ENCODE assay signal across 18 mouse cellular contexts in genomic region chr5:96950667-96951492, GRCm38 (mm10). TPM values are rescaled to one million over a fixed set of nuclear protein-coding genes. Genes with fewer than 3 reads are reported as not detected.
DNase-seq lines count a peak whose midpoint lies in the region; ATAC-seq and TF ChIP-seq lines count a peak whose summit lies in the region.
"Had no signal": no experiment of that assay in that cellular context is flagged by ENCODE, and none has a peak within 500 bp of the region (broad histone marks: within the 10 kb centered on the region; RNA-seq: fewer than 3 reads in every experiment).

No protein-coding gene starts in this region.

- no peaks in the 10 kb centered on the region for H3K36me3 ChIP-seq in kidney, embryonic 14.5 days (ENCODE audit: control insufficient read depth, insufficient read depth, low read length)
- H3K36me3 ChIP-seq in liver, embryonic 15.5 days (replicated peaks), result no peaks in the 10 kb centered on the region
- no peaks in the 10 kb centered on the region for H3K36me3 ChIP-seq in forebrain, embryonic 11.5 days (ENCODE audit: control insufficient read depth, insufficient read depth, low read length)
- H3K36me3 ChIP-seq: forebrain, embryonic 15.5 days; hindbrain, embryonic 12.5 days; intestine, embryonic 15.5 days; midbrain, embryonic 15.5 days had no signal

- no peak for ATAC-seq in kidney, embryonic 14.5 days (ENCODE audit: low FRiP score, low TSS enrichment)
- ATAC-seq in liver, embryonic 15.5 days (ENCODE audit: insufficient read depth), result no peak
- no peak for ATAC-seq in forebrain, embryonic 11.5 days (replicated peaks; ENCODE audit: low FRiP score)
- ATAC-seq: forebrain, embryonic 15.5 days; midbrain, embryonic 15.5 days had no signal

- 53% methylated on average over 10 of the region's 10 CpGs for WGBS in kidney, embryonic 14.5 days
- 82% methylated on average over 10 of the region's 10 CpGs for WGBS in bone marrow, adult 2 months
- 51% methylated on average over 10 of the region's 10 CpGs for WGBS in liver, embryonic 15.5 days (ENCODE audit: insufficient replicate concordance)
- WGBS in forebrain, embryonic 11.5 days, result 78% methylated on average over 10 of the region's 10 CpGs

- no peak overlapping the region for H3K9ac ChIP-seq in kidney, embryonic 14.5 days (ENCODE audit: low read depth, low read length)
- peak overlapping the region; percentile 37 for H3K9ac ChIP-seq in liver, embryonic 15.5 days
- no peak overlapping the region for H3K9ac ChIP-seq in forebrain, embryonic 11.5 days (ENCODE audit: low read length)
- H3K9ac ChIP-seq: forebrain, embryonic 15.5 days; hindbrain, embryonic 12.5 days; intestine, embryonic 15.5 days; midbrain, embryonic 15.5 days had no signal

- no peak for TF ChIP-seq POLR2A in bone marrow, adult 2 months (IDR thresholded peaks at IDR 0.05; ENCODE audit: borderline replicate concordance, control insufficient read depth, low read depth, low read length)

- no peaks in the 10 kb centered on the region for H3K9me3 ChIP-seq in kidney, embryonic 14.5 days (ENCODE audit: control insufficient read depth, low read length)
- H3K9me3 ChIP-seq in liver, embryonic 15.5 days (replicated peaks), result no peaks in the 10 kb centered on the region
- H3K9me3 ChIP-seq in forebrain, embryonic 11.5 days (ENCODE audit: control insufficient read depth, low read length), result no peaks in the 10 kb centered on the region
- H3K9me3 ChIP-seq: forebrain, embryonic 15.5 days; hindbrain, embryonic 12.5 days; intestine, embryonic 15.5 days; midbrain, embryonic 15.5 days had no signal

- no peak overlapping the region for H3K27ac ChIP-seq in kidney, embryonic 14.5 days (ENCODE audit: low read depth, low read length)
- peak overlapping the region; percentile 12; the same call in 1 of the 2 replicates for H3K27ac ChIP-seq in bone marrow, adult 2 months (ENCODE audit: control insufficient read depth, insufficient read depth, low read depth, low read length, poor library complexity)
- peak overlapping the region; percentile 96 for H3K27ac ChIP-seq in liver, embryonic 15.5 days (replicated peaks)
- no peak overlapping the region for H3K27ac ChIP-seq in forebrain, embryonic 11.5 days (ENCODE audit: low read depth, low read length)
- H3K27ac ChIP-seq: forebrain, embryonic 15.5 days; hindbrain, embryonic 12.5 days; intestine, embryonic 15.5 days; midbrain, embryonic 15.5 days had no signal

- TF ChIP-seq CTCF in bone marrow, adult 2 months (IDR thresholded peaks at IDR 0.05; ENCODE audit: control insufficient read depth, insufficient read depth, low read length), result no peak

- no peaks in the 10 kb centered on the region for H3K4me1 ChIP-seq in kidney, embryonic 14.5 days (ENCODE audit: control insufficient read depth, insufficient read depth, low read length)
- peaks cover 6% of the 10 kb centered on the region for H3K4me1 ChIP-seq in bone marrow, adult 2 months (ENCODE audit: control insufficient read depth, insufficient read depth, low read length)
- peaks cover 57% of the 10 kb centered on the region for H3K4me1 ChIP-seq in liver, embryonic 15.5 days (replicated peaks)
- H3K4me1 ChIP-seq in forebrain, embryonic 11.5 days (replicated peaks; ENCODE audit: control insufficient read depth, insufficient read depth, low read length), result no peaks in the 10 kb centered on the region; the same call in 1 of the 2 replicates
- H3K4me1 ChIP-seq: hindbrain, embryonic 12.5 days; intestine, embryonic 15.5 days; midbrain, embryonic 15.5 days had no signal

- no peak overlapping the region for H3K4me3 ChIP-seq in kidney, embryonic 14.5 days (ENCODE audit: low read length)
- no peak overlapping the region for H3K4me3 ChIP-seq in bone marrow, adult 2 months (replicated peaks; ENCODE audit: control insufficient read depth, low read depth, low read length)
- peak overlapping the region; percentile 23 for H3K4me3 ChIP-seq in liver, embryonic 15.5 days (replicated peaks)
- H3K4me3 ChIP-seq in forebrain, embryonic 11.5 days (ENCODE audit: low read depth, low read length), result no peak overlapping the region
- H3K4me3 ChIP-seq: forebrain, embryonic 15.5 days; hindbrain, embryonic 12.5 days; intestine, embryonic 15.5 days; midbrain, embryonic 15.5 days had no signal

- no peaks in the 10 kb centered on the region for H3K27me3 ChIP-seq in kidney, embryonic 14.5 days (ENCODE audit: control insufficient read depth, insufficient read depth, low read length)
- H3K27me3 ChIP-seq in liver, embryonic 15.5 days, result no peaks in the 10 kb centered on the region
- no peaks in the 10 kb centered on the region for H3K27me3 ChIP-seq in forebrain, embryonic 11.5 days (ENCODE audit: control insufficient read depth, insufficient read depth, low read length)
- H3K27me3 ChIP-seq: forebrain, embryonic 15.5 days; hindbrain, embryonic 12.5 days; intestine, embryonic 15.5 days; midbrain, embryonic 15.5 days had no signal

- DNase-seq in kidney, adult 18-20 months, result peak; percentile 19
- DNase-seq in kidney, adult 9 months, result peak; percentile 69
- no peak for DNase-seq in thymus, postnatal 4 days
- no peak for DNase-seq in forebrain, embryonic 11.5 days (ENCODE audit: low spot score)
- DNase-seq: cerebellum, adult 9-11 months; embryo, embryonic 11 days; left cerebral cortex, postnatal 4 days; lung, adult 2 months; lung, postnatal 4 days; retina, postnatal 1 day; thymus, postnatal 36 days had no signal

- no peak overlapping the region for H3K4me2 ChIP-seq in kidney, embryonic 14.5 days (replicated peaks; ENCODE audit: low read depth, low read length)
- H3K4me2 ChIP-seq in liver, embryonic 15.5 days, result peak overlapping the region; percentile 58
- no peak overlapping the region for H3K4me2 ChIP-seq in forebrain, embryonic 11.5 days (ENCODE audit: low read depth, low read length, severe bottlenecking)
- H3K4me2 ChIP-seq: forebrain, embryonic 15.5 days; hindbrain, embryonic 12.5 days; intestine, embryonic 15.5 days; midbrain, embryonic 15.5 days had no signal

RNA-seq across cellular contexts. Expression of gene Bmp2k, which starts 46.6 kb away (rescaled TPM):
- polyA plus RNA-seq in kidney, embryonic 14.5 days (2014; fragmentation: Nextera tagmentation; extraction: Ambion mirVana), result 9.7 and 10.9 TPM in 2 replicates
- polyA plus RNA-seq in bone marrow, adult 2 months (2011; ENCODE audit: insufficient read depth, insufficient read length, low replicate concordance, missing spikeins), result 11.7 and 12.0 TPM in 2 replicates
- polyA plus RNA-seq in liver, embryonic 15.5 days (2015; fragmentation: Nextera tagmentation; extraction: Ambion mirVana), result 31.1 and 31.3 TPM in 2 replicates
- polyA plus RNA-seq in forebrain, embryonic 11.5 days (2014; fragmentation: Nextera tagmentation; extraction: Ambion mirVana), result 9.0 and 10.2 TPM in 2 replicates

Comparison
In these comparisons a context has a peak if more than half of its experiments do, and no peak if none do; other contexts are left out.
1. DNase-seq: peak in kidney, adult 18-20 months (single experiment) and kidney, adult 9 months (single experiment); none in thymus, postnatal 4 days (single experiment) and forebrain, embryonic 11.5 days (single experiment).
2. H3K27ac ChIP-seq: peak in bone marrow, adult 2 months (single experiment) and liver, embryonic 15.5 days (single experiment); none in kidney, embryonic 14.5 days (single experiment) and forebrain, embryonic 11.5 days (single experiment).